Mouse (Mus musculus) lung, postnatal 0 days (tissue): Measurements from ENCODE around the gene Cphx2. TPM values are rescaled to one million over a fixed set of nuclear protein-coding genes. Genes with fewer than 3 reads are reported as not detected.
"Not testable (repeated sequence)": the region's sequence is repeated elsewhere in the genome, so short reads cannot be mapped to it uniquely, and the experiment has no call there.

Experiments used
- ATAC-seq: fragments of 200-750 bp; cut with Nextera tagmentation; 2 replicates; pipeline ENCODE4 v1.8.0; 2017; ENCODE audit warnings: moderate library complexity
- DNase-seq: peaks from one replicate; pipeline ENCODE4 v3.0.0-alpha.2; 2016; ENCODE audit warnings: low spot score
- H3K27ac ChIP-seq: fragments of 300-500 bp; sonication (generic); 2 replicates; pipeline ENCODE4 v1.5.1; 2014; ENCODE audit warnings: antibody characterized with exemption, mild to moderate bottlenecking, low read length, mixed read lengths
- H3K27me3 ChIP-seq: fragments of 300-500 bp; sonication (generic); replicated peaks from 2 replicates; pipeline ENCODE4 v1.6.1; 2014; ENCODE audit warnings: low read length, mixed read lengths; ENCODE audit not compliant: insufficient read depth
- H3K36me3 ChIP-seq: fragments of 300-500 bp; sonication (generic); 2 replicates; pipeline ENCODE4 v1.6.1; 2014; ENCODE audit warnings: low read length, mixed read lengths; ENCODE audit not compliant: insufficient read depth
- H3K4me1 ChIP-seq: fragments of 300-500 bp; sonication (generic); 2 replicates; pipeline ENCODE4 v1.6.1; 2014; ENCODE audit warnings: antibody characterized with exemption, low read depth, low read length, mixed read lengths; ENCODE audit not compliant: insufficient read depth
- H3K4me2 ChIP-seq: fragments of 300-500 bp; sonication (generic); replicated peaks from 2 replicates; pipeline ENCODE4 v1.6.1; 2014; ENCODE audit warnings: low read depth, mild to moderate bottlenecking, low read length, moderate library complexity, mixed read lengths
- H3K4me3 ChIP-seq: fragments of 300-500 bp; sonication (generic); 2 replicates; pipeline ENCODE4 v1.5.1; 2014; ENCODE audit warnings: low read depth, low read length
- H3K9ac ChIP-seq: fragments of 300-500 bp; sonication (generic); replicated peaks from 2 replicates; pipeline ENCODE4 v1.6.1; 2014; ENCODE audit warnings: low read depth, mild to moderate bottlenecking
- H3K9me3 ChIP-seq: fragments of 300-500 bp; sonication (generic); 2 replicates; pipeline ENCODE4 v1.6.1; 2016; ENCODE audit warnings: low read length, mixed read lengths
- WGBS: fragments of 180-500 bp; shearing (Covaris S2); extraction: QIAGEN DNeasy Blood & Tissue Kit; methylation state at CpG from one replicate; pipeline ENCODE4 v1.1.7; 2014; 5-methylcytosine and 5-hydroxymethylcytosine counted together
- polyA plus RNA-seq: library from polyadenylated mRNA; unstranded; fragments of >200 nt; fragmentation: Nextera tagmentation; extraction: Ambion mirVana; gene quantifications from 2 replicates; pipeline ENCODE4 v1.2.1, GENCODE M21; 2015

Gene Cphx2
- polyA plus RNA-seq, 1 experiment from 2014 or later: not detected

- peak; percentile 82 for ATAC-seq
- not testable (repeated sequence) for H3K36me3 ChIP-seq, H3K27me3 ChIP-seq, H3K9ac ChIP-seq, H3K9me3 ChIP-seq, H3K27ac ChIP-seq, H3K4me2 ChIP-seq, H3K4me3 ChIP-seq, DNase-seq, H3K4me1 ChIP-seq
- no CpG with 5 or more reads among the region's 10 CpGs for WGBS
Measured at GRCm38 (mm10) chr14:26067325-26067633, 14.0 kb upstream of the Cphx2 start, which contains the start of gene Tmem254c. Gene Tmem254c, minus strand, starts transcription at chr14:26067355.

GRCm38 (mm10) chr14:26076620-26077390, 4.5 kb upstream of the Cphx2 start:
- no CpG with 5 or more reads among the region's 5 CpGs for WGBS
- not testable (repeated sequence) for H3K9me3 ChIP-seq, ATAC-seq, H3K27me3 ChIP-seq, H3K4me3 ChIP-seq, H3K36me3 ChIP-seq, H3K4me1 ChIP-seq, DNase-seq, H3K4me2 ChIP-seq, H3K27ac ChIP-seq, H3K9ac ChIP-seq

- H3K27me3 ChIP-seq, H3K9me3 ChIP-seq, DNase-seq, H3K4me3 ChIP-seq, H3K27ac ChIP-seq, ATAC-seq, H3K9ac ChIP-seq, H3K4me2 ChIP-seq, H3K36me3 ChIP-seq, H3K4me1 ChIP-seq: not testable (repeated sequence)
- no CpG with 5 or more reads among the region's 1 CpGs for WGBS
Measured at GRCm38 (mm10) chr14:26081997-26082396, 681 bp downstream of the Cphx2 start, which contains the start of gene Cphx3. Gene Cphx3, plus strand, starts transcription at chr14:26082297.

- H3K4me3 ChIP-seq, H3K9me3 ChIP-seq, ATAC-seq, H3K4me1 ChIP-seq, H3K36me3 ChIP-seq, H3K4me2 ChIP-seq, DNase-seq, H3K27me3 ChIP-seq, H3K9ac ChIP-seq, H3K27ac ChIP-seq: not testable (repeated sequence)
- no CpG with 5 or more reads among the region's 3 CpGs for WGBS
Measured at GRCm38 (mm10) chr14:26097622-26098021, 16.3 kb downstream of the Cphx2 start.

- H3K27me3 ChIP-seq, H3K9me3 ChIP-seq, H3K36me3 ChIP-seq, H3K9ac ChIP-seq, DNase-seq, H3K27ac ChIP-seq, H3K4me2 ChIP-seq, H3K4me3 ChIP-seq, H3K4me1 ChIP-seq: not testable (repeated sequence)
- no CpG with 5 or more reads among the region's 7 CpGs for WGBS
- peak; percentile 4; the same call in 1 of the 2 replicates for ATAC-seq
Measured at GRCm38 (mm10) chr14:26118150-26118549, 36.8 kb downstream of the Cphx2 start, which contains the start of gene Duxbl2. Gene Duxbl2, plus strand, starts transcription at chr14:26118349.

- H3K27me3 ChIP-seq, H3K4me3 ChIP-seq, H3K4me2 ChIP-seq, H3K4me1 ChIP-seq, H3K36me3 ChIP-seq, H3K9ac ChIP-seq, DNase-seq, H3K27ac ChIP-seq, H3K9me3 ChIP-seq: not testable (repeated sequence)
- ATAC-seq: peak; percentile 64
- no CpG with 5 or more reads among the region's 18 CpGs for WGBS
Measured at GRCm38 (mm10) chr14:26118550-26119000, 37.3 kb downstream of the Cphx2 start.

GRCm38 (mm10) chr14:26119095-26119494, 37.8 kb downstream of the Cphx2 start:
- not testable (repeated sequence) for H3K4me3 ChIP-seq, H3K4me2 ChIP-seq, ATAC-seq, H3K27me3 ChIP-seq, H3K36me3 ChIP-seq, H3K9ac ChIP-seq, DNase-seq, H3K4me1 ChIP-seq, H3K27ac ChIP-seq, H3K9me3 ChIP-seq
- WGBS: no CpG with 5 or more reads among the region's 7 CpGs

Other genes starting within 250 kb of the Cphx2 start
- 54.6 and 55.3 TPM in 2 replicates for gene Anxa11, start 239.4 kb upstream of the Cphx2 start, polyA plus RNA-seq
- gene Plac9a, start 178.4 kb upstream of the Cphx2 start, polyA plus RNA-seq: 5.1 and 13.2 TPM in 2 replicates
- gene Tmem254a, start 153.8 kb upstream of the Cphx2 start, polyA plus RNA-seq: 4.5 and 4.6 TPM in 2 replicates
- gene Cphx1, start 143.2 kb upstream of the Cphx2 start, polyA plus RNA-seq: 0.10 TPM in 1 of 2 replicates, not detected in the other
- gene Duxbl1, start 102.9 kb upstream of the Cphx2 start, polyA plus RNA-seq: 0.58 and 0.82 TPM in 2 replicates
- gene Gm9780, start 38.8 kb upstream of the Cphx2 start, polyA plus RNA-seq: 177 and 227 TPM in 2 replicates
- 76.1 and 87.6 TPM in 2 replicates for gene Tmem254c, start 14.2 kb upstream of the Cphx2 start, polyA plus RNA-seq
- gene Cphx3, start 781 bp downstream of the Cphx2 start, polyA plus RNA-seq: not detected in 2 replicates
- gene Duxbl2, start 36.8 kb downstream of the Cphx2 start, polyA plus RNA-seq: 1.3 and 1.9 TPM in 2 replicates
- gene Plac9b, start 101.0 kb downstream of the Cphx2 start, polyA plus RNA-seq: 220 and 235 TPM in 2 replicates
- 40.4 and 42.0 TPM in 2 replicates for gene Tmem254b, start 125.5 kb downstream of the Cphx2 start, polyA plus RNA-seq
- gene Duxbl3, start 176.4 kb downstream of the Cphx2 start, polyA plus RNA-seq: 0.21 TPM in 1 of 2 replicates, not detected in the other